Mouse (Mus musculus): ENCODE measurements around the gene Cldn7. TPM values are rescaled to one million over a fixed set of nuclear protein-coding genes. Genes with fewer than 3 reads are reported as not detected.
"Not testable (repeated sequence)": the region's sequence is repeated elsewhere in the genome, so short reads cannot be mapped to it uniquely, and the experiment has no call there.

The Cldn7 gene
- total RNA-seq, 2 experiments from 2014 or later, result 1.2 TPM; not detected in 1

GRCm38 (mm10) chr11:70014051-70014450, 49.5 kb downstream of the Cldn7 start:
- DNase-seq, result no peak

- DNase-seq, result peak; percentile 95 to 96
Observed at GRCm38 (mm10) chr11:70014880-70015558, 50.4 kb downstream of the Cldn7 start, which contains the start of gene Acadvl. Gene Acadvl (minus strand): TSS chr11:70015411.

- DNase-seq, result no peak
Observed at GRCm38 (mm10) chr11:70015677-70016076, 51.1 kb downstream of the Cldn7 start.

GRCm38 (mm10) chr11:70016177-70016576, 51.6 kb downstream of the Cldn7 start:
- not testable (repeated sequence) for DNase-seq

- DNase-seq, result no peak
Observed at GRCm38 (mm10) chr11:70016669-70017068, 52.1 kb downstream of the Cldn7 start, which contains the start of gene Dlg4. Gene Dlg4 (plus strand): TSS chr11:70016942.

GRCm38 (mm10) chr11:70017199-70017767, 52.7 kb downstream of the Cldn7 start:
- no peak for DNase-seq

Small RNAs within 50 kb of the gene (microRNA-seq; reads per million reads assigned to microRNA genes)
- not detected for gene Gm44349
- 2,620 reads per million, percentile 88 among the genes with 10 or more reads in this experiment for gene Mir324

Other genes starting within 250 kb of the Cldn7 start
- gene Polr2a, start 206.1 kb upstream of the Cldn7 start, total RNA-seq (2021), result 10 to 100 TPM; 86.4 to 90.3 TPM
- not detected for gene Slc35g3, start 202.8 kb upstream of the Cldn7 start, total RNA-seq (2021)
- 10 to 100 TPM; 57.7 to 63.8 TPM for gene Zbtb4, start 198.9 kb upstream of the Cldn7 start, total RNA-seq (2021)
- gene Chrnb1, start 168.8 kb upstream of the Cldn7 start, total RNA-seq (2021), result 1 to 10 TPM; 1.1 to 1.8 TPM
- gene Fgf11, start 162.9 kb upstream of the Cldn7 start, total RNA-seq (2021), result 1 to 10 TPM; 3.9 to 8.6 TPM
- gene Tmem102, start 159.2 kb upstream of the Cldn7 start, total RNA-seq (2021), result under 1 TPM; 0.17 to 0.26 TPM
- not detected for gene Gm39566, start 149.5 kb upstream of the Cldn7 start, total RNA-seq (2021)
- not detected for gene Spem2, start 146.3 kb upstream of the Cldn7 start, total RNA-seq (2021)
- gene Spem1, start 142.6 kb upstream of the Cldn7 start, total RNA-seq (2021), result not detected
- gene Nlgn2, start 127.0 kb upstream of the Cldn7 start, total RNA-seq (2021), result 10 to 100 TPM; 14.4 to 22.3 TPM
- 100 to 1,000 TPM; 144 to 166 TPM for gene Tmem256, start 126.3 kb upstream of the Cldn7 start, total RNA-seq (2021)
- 10 to 100 TPM; 49.3 to 50.4 TPM for gene Plscr3, start 118.4 kb upstream of the Cldn7 start, total RNA-seq (2021)
- not detected for gene Tnk1, start 106.0 kb upstream of the Cldn7 start, total RNA-seq (2021)
- not detected for gene Tmem95, start 86.8 kb upstream of the Cldn7 start, total RNA-seq (2021)
- 1 to 10 TPM; 4.2 to 5.4 TPM for gene Kctd11, start 83.4 kb upstream of the Cldn7 start, total RNA-seq (2021)
- under 1 TPM; 0.23 to 0.89 TPM for gene Acap1, start 69.2 kb upstream of the Cldn7 start, total RNA-seq (2021)
- 1 to 10 TPM in 1 of 2 experiments, under 1 TPM in 1; 0.46 to 1.4 TPM for gene 2810408A11Rik, start 63.8 kb upstream of the Cldn7 start, total RNA-seq (2021)
- 10 to 100 TPM; 42.5 to 47.5 TPM for gene Neurl4, start 63.7 kb upstream of the Cldn7 start, total RNA-seq (2021)
- gene Gps2, start 50.9 kb upstream of the Cldn7 start, total RNA-seq (2021), result 10 to 100 TPM; 47.1 to 47.6 TPM
- gene Eif5a, start 42.8 kb upstream of the Cldn7 start, total RNA-seq (2021), result 100 to 1,000 TPM; 619 to 640 TPM
- 10 to 100 TPM; 11.5 to 11.8 TPM for gene Ybx2, start 29.0 kb upstream of the Cldn7 start, total RNA-seq (2021)
- gene Slc2a4, start 16.6 kb upstream of the Cldn7 start, total RNA-seq (2021), result 10 to 100 TPM; 60.2 to 90.0 TPM
- 100 to 1,000 TPM; 112 to 132 TPM for gene Ctdnep1, start 16.4 kb downstream of the Cldn7 start, total RNA-seq (2021)
- gene Elp5, start 17.7 kb downstream of the Cldn7 start, total RNA-seq (2021), result 10 to 100 TPM; 66.4 to 80.3 TPM
- 100 to 1,000 TPM; 421 to 450 TPM for gene Gabarap, start 26.4 kb downstream of the Cldn7 start, total RNA-seq (2021)
- 10 to 100 TPM; 54.6 to 57.1 TPM for gene Phf23, start 31.0 kb downstream of the Cldn7 start, total RNA-seq (2021)
- 10 to 100 TPM; 15.6 to 17.4 TPM for gene Dvl2, start 35.8 kb downstream of the Cldn7 start, total RNA-seq (2021)
- gene Acadvl, start 50.6 kb downstream of the Cldn7 start, total RNA-seq (2021), result 100 to 1,000 TPM; 543 to 557 TPM
- gene Dlg4, start 52.2 kb downstream of the Cldn7 start, total RNA-seq (2021), result 10 to 100 TPM; 27.4 to 40.4 TPM
- gene Asgr1, start 89.3 kb downstream of the Cldn7 start, total RNA-seq (2021), result under 1 TPM in 1 of 2 experiments, not detected in 1; 0.33 TPM
- 1 to 10 TPM in 1 of 2 experiments, under 1 TPM in 1; 0.60 to 2.1 TPM for gene Asgr2, start 127.9 kb downstream of the Cldn7 start, total RNA-seq (2021)
- 1 to 10 TPM; 2.7 to 3.4 TPM for gene Mgl2, start 165.6 kb downstream of the Cldn7 start, total RNA-seq (2021)
- 1 to 10 TPM; 2.4 to 6.5 TPM for gene Clec10a, start 191.4 kb downstream of the Cldn7 start, total RNA-seq (2021)
- gene Slc16a11, start 248.0 kb downstream of the Cldn7 start, total RNA-seq (2021), result under 1 TPM in 1 of 2 experiments, not detected in 1; 0.23 TPM

Data from adrenal gland, postnatal 36 days (tissue).